Comparison of ENCODE assay signal across 10 mouse cellular contexts in genomic region chr3:52956236-52956635, GRCm38 (mm10).
DNase-seq lines count a peak whose midpoint lies in the region; ATAC-seq and TF ChIP-seq lines count a peak whose summit lies in the region.
"Had no signal": no experiment of that assay in that cellular context is flagged by ENCODE, and none has a peak within 500 bp of the region (broad histone marks: within the 10 kb centered on the region; RNA-seq: fewer than 3 reads in every experiment).

No protein-coding gene starts in this region.

- no peak for TF ChIP-seq EP300 in heart, postnatal 0 days (IDR thresholded peaks at IDR 0.05; ENCODE audit: low read depth)

- H3K9ac ChIP-seq in heart, embryonic 11.5 days (ENCODE audit: low read depth, low read length) = no peak overlapping the region
- H3K9ac ChIP-seq in neural tube, embryonic 11.5 days (ENCODE audit: low read length) = no peak overlapping the region
- H3K9ac ChIP-seq in heart, postnatal 0 days (replicated peaks; ENCODE audit: low read depth, low read length) = no peak overlapping the region
- H3K9ac ChIP-seq: liver, embryonic 14.5 days had no signal

- peak overlapping the region; percentile 67 for H3K27ac ChIP-seq in heart, embryonic 11.5 days (ENCODE audit: low read depth, low read length)
- H3K27ac ChIP-seq in neural tube, embryonic 11.5 days (ENCODE audit: low read depth, low read length) = 0 out of 2 replicates have a peak overlapping the region, but pooled peaks have one; percentile 34
- peak overlapping the region; percentile 84 for H3K27ac ChIP-seq in heart, postnatal 0 days (ENCODE audit: low read depth)
- H3K27ac ChIP-seq: liver, embryonic 14.5 days had no signal

- H3K4me2 ChIP-seq in heart, embryonic 11.5 days = no peak overlapping the region
- H3K4me2 ChIP-seq in neural tube, embryonic 11.5 days (ENCODE audit: low read depth) = no peak overlapping the region
- peak overlapping the region; percentile 5; the same call in 1 of the 2 replicates for H3K4me2 ChIP-seq in heart, postnatal 0 days (ENCODE audit: low read depth, low read length)

- no peaks in the 10 kb centered on the region for H3K27me3 ChIP-seq in heart, embryonic 11.5 days (ENCODE audit: control insufficient read depth, insufficient read depth, low read length)
- H3K27me3 ChIP-seq in neural tube, embryonic 11.5 days (ENCODE audit: control insufficient read depth, insufficient read depth, low read length) = no peaks in the 10 kb centered on the region
- H3K27me3 ChIP-seq in heart, postnatal 0 days (ENCODE audit: control insufficient read depth, insufficient read depth, low read length) = no peaks in the 10 kb centered on the region

- no peaks in the 10 kb centered on the region for H3K36me3 ChIP-seq in heart, embryonic 11.5 days (ENCODE audit: control insufficient read depth, insufficient read depth, low read length)
- H3K36me3 ChIP-seq in neural tube, embryonic 11.5 days (ENCODE audit: control insufficient read depth, insufficient read depth, low read length) = no peaks in the 10 kb centered on the region
- no peaks in the 10 kb centered on the region for H3K36me3 ChIP-seq in heart, postnatal 0 days (replicated peaks; ENCODE audit: control insufficient read depth, insufficient read depth, low read length)

- H3K4me3 ChIP-seq in heart, embryonic 11.5 days (ENCODE audit: low read depth, low read length) = no peak overlapping the region
- no peak overlapping the region for H3K4me3 ChIP-seq in neural tube, embryonic 11.5 days (ENCODE audit: low read depth, low read length)
- H3K4me3 ChIP-seq in heart, postnatal 0 days (ENCODE audit: low read depth, low read length) = no peak overlapping the region

- TF ChIP-seq CTCF in heart, postnatal 0 days (IDR thresholded peaks at IDR 0.05; ENCODE audit: low read depth) = no peak

- DNase-seq in heart, adult 9 months (ENCODE audit: low spot score in 2 of 2) = no peak
- DNase-seq in neural tube, embryonic 11.5 days (ENCODE audit: low spot score) = no peak
- DNase-seq in neural tube, embryonic 10.5 days (ENCODE audit: extremely low spot score, low spot score) = no peak
- no peak for DNase-seq in heart, postnatal 0 days (ENCODE audit: low spot score)
- DNase-seq in naive thymus-derived CD4-positive, alpha-beta T cell, adult 2 months (ENCODE audit: low read depth) = peak; percentile 38
- no peak for DNase-seq in layer of hippocampus, postnatal 36 days
- no peak for DNase-seq in spleen, postnatal 36 days (ENCODE audit: low spot score in 2 of 2)
- DNase-seq: cerebellum, adult 9-10 months had no signal

- H3K4me1 ChIP-seq in heart, embryonic 11.5 days (ENCODE audit: control insufficient read depth, insufficient read depth, low read length) = peaks cover 16% of the 10 kb centered on the region
- no peaks in the 10 kb centered on the region; the same call in 1 of the 2 replicates for H3K4me1 ChIP-seq in neural tube, embryonic 11.5 days (ENCODE audit: control insufficient read depth, insufficient read depth, low read length)
- peaks cover 22% of the 10 kb centered on the region for H3K4me1 ChIP-seq in heart, postnatal 0 days (ENCODE audit: control insufficient read depth, insufficient read depth)

- 75% methylated on average over 11 of the region's 11 CpGs for WGBS in heart, embryonic 11.5 days (ENCODE audit: insufficient replicate concordance)
- WGBS in neural tube, embryonic 11.5 days = 87% methylated on average over 11 of the region's 11 CpGs
- WGBS in heart, postnatal 0 days = 69% methylated on average over 11 of the region's 11 CpGs

- no peaks in the 10 kb centered on the region; the same call in 1 of the 2 replicates for H3K9me3 ChIP-seq in heart, embryonic 11.5 days (replicated peaks; ENCODE audit: control insufficient read depth, low read length)
- H3K9me3 ChIP-seq in neural tube, embryonic 11.5 days (ENCODE audit: control insufficient read depth, low read length) = no peaks in the 10 kb centered on the region
- H3K9me3 ChIP-seq in heart, postnatal 0 days (replicated peaks; ENCODE audit: control insufficient read depth, low read length) = no peaks in the 10 kb centered on the region

- no peak for ATAC-seq in heart, embryonic 11.5 days (replicated peaks; ENCODE audit: insufficient number of reproducible peaks, low FRiP score, low TSS enrichment)
- no peak for ATAC-seq in neural tube, embryonic 11.5 days (ENCODE audit: insufficient read depth, low FRiP score, low TSS enrichment)
- ATAC-seq in heart, postnatal 0 days (ENCODE audit: insufficient read depth, low read depth) = no peak

Comparison
In these comparisons a context has a peak if more than half of its experiments do, and no peak if none do; other contexts are left out.
1. H3K27ac ChIP-seq: peak in every context shown above with its lines; median percentile 84 in heart, postnatal 0 days; 67 in heart, embryonic 11.5 days; 34 in neural tube, embryonic 11.5 days.